Mouse (Mus musculus): Measurements from ENCODE around the gene Epn3.
A peak's percentile ranks its signal among the peaks of the same experiment; 100 is the strongest.

Epn3 gene

DNA sequence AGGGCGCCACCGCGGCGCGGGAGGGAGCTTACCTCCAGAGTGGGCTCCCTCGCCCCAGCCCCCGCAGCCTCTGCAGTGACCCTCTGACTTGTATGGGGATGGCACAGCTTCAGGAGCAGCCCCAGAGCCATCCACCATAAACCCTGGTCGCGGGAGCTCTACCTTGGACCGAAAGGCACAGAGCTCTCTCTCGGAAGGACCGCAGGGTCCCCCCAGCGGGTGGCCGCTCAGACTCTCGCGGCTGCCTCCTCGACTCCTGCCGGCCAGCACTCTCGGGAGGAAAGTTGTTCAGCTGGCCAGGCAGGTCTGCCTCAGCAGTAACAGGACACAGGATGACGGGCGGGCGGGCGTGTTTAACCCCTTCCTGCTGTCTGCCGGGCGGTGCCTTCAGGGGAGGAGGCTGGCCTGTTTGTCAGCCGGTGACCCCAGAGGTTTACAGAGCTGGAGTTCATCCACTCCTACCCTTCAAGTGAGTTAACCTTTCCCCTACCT, at the start of gene Epn3:
Epn3 (minus strand) TSS at position 314 of the 492 bp plus-strand sequence.
- peak; percentile 59 for DNase-seq

DNA sequence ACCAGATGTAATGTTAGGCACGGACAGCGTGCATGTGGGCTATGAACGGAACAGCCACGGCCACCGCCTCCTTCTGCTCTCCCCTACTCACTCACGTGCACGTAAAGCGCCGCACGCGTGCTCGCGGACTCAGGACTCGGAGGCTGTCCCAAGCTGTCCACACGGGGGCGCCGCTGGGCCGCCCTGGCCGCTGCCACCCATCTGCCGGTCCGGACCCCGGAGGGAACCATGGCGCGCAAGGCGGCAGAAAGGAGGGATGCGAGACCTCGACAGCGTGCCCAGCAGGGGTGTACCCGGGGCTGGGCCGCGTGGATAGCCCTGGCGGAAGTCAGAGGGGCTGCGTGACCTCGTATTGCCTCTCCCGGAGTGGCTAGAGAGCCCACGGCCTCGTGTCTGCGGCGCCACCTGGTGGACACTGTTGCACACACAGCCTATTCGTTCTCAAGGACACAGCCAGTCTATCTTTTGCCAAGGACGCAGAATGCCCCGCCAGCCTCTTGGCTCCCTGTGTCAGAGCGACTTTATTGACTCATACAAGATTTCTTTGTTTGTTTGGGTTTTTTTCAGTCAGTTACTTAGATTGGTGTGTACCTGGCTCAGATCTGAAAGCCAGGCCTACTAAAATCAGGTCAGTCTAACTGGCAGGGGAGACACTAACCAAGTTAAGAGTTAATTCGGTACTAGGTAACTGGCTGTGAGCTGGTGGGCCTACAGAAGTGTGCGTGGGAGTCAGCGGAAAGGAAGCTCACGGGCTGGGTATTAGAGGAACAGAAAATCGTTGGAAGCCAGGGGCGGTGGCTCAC, 49.3 kb upstream of the Epn3 start, which contains the start of gene Rsad1:
Rsad1 (minus strand) TSS at position 368 of the 803 bp plus-strand sequence.
- peak; percentile 99 for DNase-seq

DNA sequence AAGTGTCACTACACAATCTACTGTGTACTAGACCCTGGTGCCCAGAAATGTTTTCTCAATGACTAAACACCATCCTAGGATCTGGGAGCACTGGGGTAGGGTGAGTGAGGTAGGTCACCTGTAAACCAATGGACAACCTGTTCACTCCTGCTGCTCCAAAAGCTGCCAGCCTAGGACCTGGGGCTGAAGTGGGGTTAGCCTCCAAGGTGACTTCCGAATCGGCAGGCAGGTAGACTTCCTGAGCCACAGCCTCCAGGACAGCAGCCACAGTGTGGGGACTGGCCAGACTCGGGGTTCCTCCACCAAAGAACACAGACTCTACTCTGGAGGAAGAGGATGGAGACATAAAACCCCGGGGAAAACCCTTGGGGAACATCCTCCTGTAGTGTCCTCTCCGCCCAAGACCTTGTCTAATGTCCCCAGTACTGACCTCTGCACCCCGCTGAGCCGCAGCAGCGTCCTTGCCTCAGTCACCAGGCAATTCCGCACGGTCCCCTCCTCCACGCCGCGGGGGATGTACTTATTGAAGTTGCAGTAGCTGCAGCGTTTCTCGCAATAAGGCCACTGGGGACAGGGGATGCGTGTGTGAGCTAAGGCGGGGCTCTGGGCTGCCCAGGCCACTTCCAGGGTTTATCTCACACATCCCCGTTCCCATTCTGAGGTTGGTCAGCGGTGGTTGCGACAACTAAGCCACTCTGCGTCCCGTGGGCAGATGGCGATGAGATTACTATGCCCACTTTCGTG, 48.4 kb upstream of the Epn3 start:
- DNase-seq = peak; percentile 65

DNA sequence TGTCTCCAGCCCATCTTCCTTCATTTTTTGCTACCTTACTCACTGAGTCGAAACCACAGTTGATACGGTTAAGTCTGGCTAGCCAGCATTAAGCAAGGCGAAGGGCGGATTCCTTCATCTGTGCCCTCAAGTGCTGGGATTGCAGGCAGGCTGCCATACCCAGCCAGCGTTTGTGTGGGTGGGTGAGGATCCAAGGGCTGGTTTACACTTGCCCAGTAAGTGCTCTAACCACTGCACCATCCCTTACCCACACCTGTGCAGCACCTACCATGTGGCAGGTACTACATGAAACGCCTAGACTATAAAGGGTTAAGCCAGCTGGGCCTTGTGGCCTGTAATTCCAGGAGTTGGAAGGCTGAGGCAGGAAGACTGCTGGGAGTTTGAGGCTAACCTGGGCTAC, 47.5 kb upstream of the Epn3 start:
- peak; percentile 20 for DNase-seq

DNA sequence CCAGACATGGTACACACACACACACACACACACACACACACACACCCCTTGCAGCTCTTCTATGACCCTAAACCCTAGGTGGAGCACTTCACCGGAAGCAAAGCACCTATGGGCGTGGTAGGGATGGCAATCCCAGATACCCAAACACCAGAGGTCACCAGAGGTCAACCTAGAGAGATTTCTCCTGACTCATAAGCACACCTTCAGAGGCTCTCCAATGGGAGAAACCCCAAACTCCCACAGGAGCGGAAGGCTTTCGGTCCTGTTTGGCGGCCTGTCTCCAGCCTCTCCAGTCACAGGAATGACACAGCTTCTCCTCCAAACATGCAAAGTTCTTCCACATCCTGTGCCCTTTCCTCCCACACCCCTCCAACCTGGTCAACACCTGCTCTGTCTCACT, 46.6 kb upstream of the Epn3 start:
- DNase-seq = peak; percentile 16

DNA sequence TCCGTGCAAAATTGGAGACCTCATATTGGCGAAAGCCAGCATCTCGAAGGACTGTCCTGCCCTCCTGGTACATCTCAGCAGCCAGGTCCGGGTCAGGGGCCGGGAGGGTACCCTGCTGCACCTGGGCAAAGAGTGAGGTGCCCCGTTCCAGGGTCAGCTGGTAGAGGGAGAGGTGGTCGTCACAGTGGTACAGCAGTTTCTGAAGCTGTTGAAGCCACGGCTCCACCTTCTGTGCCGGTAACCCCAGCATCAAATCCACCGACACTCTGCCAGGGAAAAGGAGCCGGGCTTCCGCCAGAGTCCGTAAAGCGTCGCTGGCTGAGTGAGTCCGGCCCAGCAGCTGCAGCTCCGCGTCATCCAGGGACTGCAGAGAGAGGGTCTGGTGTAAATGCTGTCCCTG, 44.6 kb upstream of the Epn3 start:
- peak; percentile 43 for DNase-seq

DNA sequence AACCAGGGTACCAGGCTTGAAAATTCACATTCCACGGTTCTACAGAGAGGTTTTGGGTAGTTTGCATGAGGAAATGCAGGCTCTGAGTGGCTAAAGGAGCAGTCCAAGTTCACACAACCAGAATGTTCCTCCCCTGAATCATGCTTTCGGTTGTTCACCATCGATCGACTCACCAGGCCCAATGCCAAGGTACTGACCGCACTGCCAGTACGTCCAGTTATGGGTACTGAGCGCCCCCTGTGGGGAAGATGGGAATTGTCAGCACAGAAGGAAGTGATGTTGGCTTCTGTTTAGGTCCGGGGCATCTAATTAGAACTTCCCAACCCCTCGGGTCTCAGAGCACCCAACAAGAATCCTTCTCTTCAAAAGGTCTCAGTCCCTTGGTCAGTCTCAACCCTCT, 44.2 kb upstream of the Epn3 start:
- DNase-seq = peak; percentile 98

DNA sequence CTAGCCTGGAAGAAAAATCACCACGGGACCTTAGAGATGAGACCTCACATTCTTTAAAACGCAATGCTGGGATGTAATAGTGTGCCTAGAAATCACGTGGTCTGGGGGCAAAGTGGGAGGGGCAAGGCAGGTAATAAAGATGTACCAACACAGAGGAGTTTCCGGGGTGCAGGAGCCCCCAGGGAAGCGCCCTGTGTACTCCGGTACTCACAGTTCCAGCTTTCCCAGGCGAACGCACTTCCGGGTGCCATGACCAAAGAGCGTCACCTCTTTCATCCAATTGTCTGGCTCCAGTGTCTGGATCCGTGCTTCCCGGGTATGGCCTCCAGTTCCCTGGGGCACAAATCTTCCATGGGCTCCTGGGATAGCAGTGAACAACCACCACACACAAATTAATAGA, 43.6 kb upstream of the Epn3 start:
- no peak for DNase-seq

DNA sequence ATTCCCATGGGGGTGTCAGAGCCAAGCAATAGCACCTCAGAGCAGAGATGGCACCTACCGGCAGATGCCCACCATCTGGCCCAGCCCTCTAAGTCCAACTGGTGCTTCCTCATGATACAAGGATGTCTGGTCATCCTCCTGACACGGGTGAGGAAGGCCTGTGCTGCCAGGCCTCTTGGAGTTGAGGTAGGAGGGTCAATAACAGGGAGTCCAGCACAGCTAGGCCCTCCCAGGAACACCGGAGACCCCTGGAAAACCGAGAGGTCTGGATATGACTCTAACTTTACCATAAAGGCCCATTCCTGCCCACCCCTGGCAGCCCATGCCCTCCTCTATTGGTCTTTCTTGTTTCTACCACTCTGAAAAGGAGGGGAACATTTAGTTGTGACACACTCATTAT, 42.6 kb upstream of the Epn3 start:
- DNase-seq = no peak

DNA sequence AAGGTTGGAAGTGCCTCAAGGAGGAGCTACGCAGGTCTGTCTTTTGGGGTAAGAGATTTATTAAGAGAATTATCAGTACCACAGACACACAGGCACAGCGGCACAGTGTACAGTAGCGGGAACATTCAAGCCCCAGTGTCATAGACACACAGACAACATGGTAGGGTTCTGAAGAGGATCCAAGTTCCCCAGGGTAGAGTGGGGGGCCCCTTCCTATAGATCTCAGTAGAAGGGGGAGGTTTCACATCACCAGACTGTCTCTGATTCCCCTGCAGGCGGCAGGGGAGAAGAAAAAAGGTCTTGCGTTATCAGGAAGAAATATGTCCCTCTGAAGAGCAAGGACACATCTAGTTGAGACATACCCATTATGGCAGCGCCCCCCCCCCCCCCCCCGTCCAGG, 40.0 kb upstream of the Epn3 start:
- DNase-seq = no peak

DNA sequence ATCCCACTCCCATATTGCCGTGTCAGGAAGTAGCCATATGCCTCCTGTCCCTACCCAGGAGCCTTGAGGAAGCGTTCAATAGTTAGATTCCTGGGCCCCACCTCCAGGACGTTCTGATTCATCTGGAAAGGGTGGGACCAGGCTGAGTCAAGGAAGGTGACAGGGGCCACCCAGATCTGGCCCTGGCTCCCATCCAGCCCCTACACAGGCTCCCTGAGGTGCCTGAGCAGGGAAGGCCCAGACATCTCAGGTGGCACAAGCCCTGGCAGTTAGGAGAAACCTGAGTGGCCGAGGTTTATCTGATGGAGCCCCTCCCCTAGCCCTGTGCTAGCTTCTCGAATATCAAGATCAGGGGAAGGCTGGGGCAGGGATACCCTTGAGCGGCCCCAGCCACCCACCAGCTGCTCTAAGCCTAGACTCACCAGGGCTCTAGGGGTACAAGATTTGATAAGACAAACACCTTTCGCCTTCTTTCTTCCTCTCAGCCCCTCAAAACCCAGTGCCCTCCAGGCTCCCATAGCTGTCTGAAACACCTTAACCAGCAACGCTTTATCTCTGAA, 39.0 kb upstream of the Epn3 start:
- no peak for DNase-seq

DNA sequence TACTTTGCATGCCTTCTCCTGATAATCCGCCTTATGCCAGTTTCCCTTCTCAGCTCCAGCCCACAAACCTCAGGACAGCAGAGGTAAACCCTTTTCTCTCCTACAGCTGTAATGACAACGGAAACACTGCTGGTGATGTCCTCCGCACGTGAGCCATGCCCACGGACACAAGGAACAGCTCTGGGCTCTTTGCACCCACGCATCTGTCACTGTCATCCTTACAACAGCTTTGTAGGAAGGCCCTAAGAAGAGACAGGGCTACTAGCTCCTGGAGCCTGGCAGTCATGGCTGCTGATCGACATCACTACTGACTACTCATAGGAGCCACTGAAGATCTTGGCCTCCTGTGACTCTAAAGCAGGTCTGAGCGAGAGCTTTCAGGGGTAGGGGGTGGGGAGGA, 33.4 kb upstream of the Epn3 start:
- no peak for DNase-seq

DNA sequence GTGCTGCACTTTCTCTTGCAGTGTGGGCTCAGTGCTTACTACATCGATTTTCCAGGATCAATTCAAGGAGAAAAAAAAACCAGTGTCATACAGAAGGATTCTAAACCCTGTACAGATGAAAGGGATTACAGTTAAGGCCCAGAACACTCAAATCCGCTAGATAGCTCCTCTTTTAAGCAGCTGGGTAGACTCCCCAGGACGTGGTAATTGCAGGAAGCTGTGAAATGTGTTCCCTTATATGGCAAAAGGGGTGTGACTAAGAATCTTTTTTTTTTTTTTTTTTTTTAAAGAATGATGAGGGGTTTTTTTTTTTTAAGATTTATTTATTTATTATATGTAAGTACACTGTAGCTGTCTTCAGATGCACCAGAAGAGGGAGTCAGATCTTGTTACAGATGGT, 29.1 kb upstream of the Epn3 start:
- no peak for DNase-seq

DNA sequence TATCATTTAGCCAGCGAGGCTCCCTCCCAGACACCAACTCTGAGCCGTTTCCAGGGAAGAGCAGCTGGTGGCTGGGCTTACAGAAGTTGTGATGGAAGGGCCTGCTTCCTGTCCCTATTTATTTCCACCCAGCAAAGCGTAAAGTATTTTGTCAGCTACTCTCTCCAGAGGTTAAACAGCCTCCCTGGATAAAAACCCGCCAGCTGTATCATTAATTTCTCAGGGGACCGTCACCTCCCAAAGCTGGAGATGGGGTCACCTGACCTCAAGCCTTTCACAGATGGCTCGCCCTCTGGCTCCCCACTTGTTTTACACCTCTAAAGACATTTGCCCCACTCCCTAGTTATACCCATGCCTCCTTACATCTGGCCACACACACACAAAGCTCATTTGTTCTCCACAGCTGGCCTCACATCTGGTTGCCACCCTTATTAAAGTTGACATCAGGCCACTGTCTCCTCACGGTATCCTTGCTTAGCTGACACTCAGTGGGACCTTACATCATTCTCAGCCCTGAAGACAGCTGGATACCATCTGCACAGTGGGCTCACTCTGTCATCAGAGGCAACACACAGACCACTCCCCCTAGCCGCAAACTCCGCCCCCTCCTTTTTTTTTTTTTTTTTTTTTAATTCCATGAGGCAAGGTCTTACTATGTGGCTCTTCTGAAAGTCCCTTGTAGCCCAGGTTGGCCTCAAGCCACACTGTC, 26.6 kb upstream of the Epn3 start:
- no peak for DNase-seq

DNA sequence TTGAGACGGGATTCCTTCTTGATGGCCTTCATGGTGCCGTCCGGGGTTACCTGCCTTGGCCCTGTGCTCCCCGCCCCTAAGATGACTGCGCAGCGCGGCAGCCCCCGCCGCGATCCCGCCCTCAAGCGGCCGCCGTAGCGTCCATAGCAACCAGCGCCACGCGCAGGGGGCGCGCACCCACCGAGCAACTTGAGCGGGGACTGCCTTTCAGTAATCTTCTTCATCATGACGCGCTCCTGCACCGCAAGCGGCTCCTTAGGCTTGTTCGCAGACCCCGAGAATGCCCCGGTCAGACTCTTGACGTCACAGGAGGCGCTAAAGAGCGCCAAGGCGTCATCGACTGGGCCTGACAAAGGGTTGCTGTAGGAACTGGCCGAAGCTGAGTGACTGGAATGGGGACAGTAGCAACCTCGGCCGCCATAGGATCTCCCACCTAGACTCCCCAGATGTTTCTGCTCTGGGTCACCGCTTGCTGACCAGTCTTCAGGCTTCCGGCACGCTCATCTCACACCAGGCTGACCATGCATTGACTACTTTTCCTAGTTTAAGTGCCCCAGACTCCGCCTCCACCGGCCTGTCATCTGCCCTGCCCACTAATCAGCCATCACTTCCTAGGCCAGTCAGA, 21.6 kb upstream of the Epn3 start, which contains the start of gene Mycbpap:
Mycbpap (minus strand) TSS at position 524 of the 625 bp plus-strand sequence.
- peak; percentile 75 for DNase-seq

DNA sequence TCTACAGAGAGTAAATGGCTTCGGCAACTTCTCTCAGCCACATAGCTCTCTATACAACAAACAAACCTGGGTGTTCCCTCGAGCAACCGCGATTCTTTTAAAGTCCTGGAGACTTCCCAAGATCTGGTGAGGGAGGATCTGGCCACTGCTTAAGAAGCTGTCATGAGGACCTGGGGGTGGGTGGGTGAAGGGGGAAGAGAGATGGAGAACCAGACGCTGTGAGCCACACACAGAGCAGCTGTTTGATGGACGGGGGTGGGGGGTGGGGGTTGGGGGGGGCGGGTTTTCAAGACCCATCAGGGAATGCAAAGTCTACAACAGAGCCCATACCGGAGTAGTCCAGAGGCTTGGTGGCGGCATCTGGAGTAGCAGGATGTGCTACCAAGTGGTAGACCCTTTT, 13.7 kb upstream of the Epn3 start:
- no peak for DNase-seq

DNA sequence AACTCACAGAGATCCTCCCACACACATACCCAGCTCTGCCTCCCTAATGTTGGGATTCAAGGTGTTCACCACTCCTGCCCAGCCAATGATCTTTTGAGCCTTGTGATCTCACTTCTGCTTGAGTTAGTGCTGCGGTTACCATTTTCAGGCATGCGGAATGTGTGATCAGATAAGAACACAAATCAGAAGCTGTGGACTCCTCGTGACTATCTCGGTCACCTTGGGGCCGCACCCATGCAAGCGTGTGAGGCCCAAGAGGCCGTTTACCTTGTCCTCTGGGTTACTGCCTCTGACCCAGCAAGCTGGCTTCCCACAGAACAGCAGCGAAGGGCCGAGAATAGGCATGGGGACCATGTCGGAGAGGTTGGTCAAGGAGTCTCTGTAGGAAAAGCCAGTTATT, 9.2 kb upstream of the Epn3 start:
- DNase-seq = no peak

DNA sequence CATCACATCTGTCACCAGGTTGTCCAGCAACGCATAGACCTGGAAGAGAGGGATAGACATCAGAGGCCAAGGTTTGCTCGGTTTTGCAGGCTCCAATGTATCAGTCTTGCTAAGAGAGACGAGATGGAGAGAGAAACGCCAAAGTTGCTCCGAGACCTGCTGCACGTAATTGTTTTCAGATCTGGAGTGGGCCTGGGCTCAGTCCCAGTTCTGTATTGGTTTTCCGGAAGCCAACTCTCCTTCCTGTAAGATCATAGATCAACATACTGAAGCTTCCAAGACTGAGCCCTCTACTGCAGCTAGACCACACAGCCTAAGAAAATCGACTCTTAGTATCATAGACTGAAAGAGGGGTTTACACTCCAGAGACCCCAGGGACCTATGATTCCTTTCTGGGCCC, 1.7 kb upstream of the Epn3 start:
- no peak for DNase-seq

DNA sequence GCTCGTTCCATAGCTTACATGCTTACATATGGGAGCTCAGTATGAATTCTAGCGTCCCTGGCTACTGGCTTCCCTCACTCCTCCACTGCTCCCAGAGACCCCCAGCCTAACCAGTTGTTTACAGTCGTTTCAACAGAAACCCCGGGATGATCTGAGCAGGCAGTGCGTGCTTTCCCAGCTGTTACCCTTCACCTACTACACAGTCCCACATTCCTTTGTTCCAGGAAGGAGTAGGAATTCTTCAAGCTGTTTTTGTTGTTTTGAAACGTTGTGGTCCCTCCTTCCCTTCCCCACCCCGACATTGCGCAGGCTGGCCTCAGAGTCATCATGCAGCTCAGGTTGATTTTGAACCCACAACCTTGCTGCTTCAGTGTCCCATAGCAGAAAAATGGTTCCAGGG, 588 bp upstream of the Epn3 start:
- DNase-seq = no peak

DNA sequence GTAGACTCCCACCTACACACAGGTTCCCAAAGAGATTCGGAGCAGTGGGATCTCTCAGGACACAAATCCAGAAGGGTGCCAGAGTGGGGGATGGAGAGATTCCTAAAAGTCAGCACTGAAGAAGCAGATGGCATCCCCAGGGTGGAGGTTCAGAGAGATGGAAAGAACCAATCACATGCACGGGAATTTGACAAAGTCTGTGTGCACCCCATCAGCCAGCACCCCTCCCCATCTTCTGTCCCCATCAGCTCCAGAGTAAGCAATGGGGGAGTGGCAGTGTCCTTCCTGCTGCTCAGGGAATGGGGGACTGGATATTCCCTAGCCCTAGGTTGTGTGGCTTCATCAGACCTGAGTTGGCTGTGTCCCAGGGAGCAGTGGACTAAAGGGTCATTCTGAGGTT, 739 bp downstream of the Epn3 start:
- peak; percentile 79 for DNase-seq

DNA sequence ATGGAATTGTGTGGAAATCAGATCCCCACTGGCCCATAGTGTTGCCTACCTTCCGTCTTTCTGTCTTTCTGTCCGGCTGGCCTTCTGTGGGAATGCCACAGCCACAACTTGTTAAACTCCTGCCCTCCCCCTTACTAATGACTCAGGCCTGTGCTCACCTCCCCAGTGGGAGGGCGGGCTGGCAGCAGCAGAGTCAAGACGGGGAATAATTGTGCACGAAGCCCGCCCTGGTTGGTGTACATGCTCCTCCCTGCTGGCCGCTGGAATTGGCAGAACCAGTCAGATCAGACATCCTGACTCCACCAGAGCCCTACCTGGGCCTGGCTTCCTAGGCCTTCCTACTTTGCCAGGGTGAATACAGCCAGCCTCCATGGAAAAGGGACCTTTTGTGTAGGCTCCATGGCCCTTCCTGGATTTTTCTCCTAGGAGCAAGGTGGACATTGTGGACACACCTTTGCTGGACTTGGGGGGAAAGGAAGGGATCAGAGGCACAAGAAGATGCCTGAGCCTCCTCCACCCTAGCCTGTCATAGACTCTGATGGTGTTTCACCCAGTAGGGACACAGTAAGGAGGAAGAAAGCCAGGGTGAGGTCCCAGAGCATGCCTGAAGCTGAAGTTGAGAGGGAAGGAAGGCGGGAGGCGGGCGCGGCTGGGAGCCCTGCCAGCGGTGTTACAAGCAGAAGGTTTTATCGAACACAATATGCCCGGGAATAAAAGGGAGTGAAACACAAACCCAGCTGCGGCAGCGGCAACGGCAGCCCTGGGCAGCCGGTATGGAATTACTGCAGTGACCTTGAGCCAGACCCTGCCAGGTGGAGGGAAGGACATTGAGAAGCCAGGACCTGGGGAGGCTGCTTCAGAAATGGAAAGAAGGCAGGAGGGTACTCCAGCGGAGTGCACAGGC, 1.4 kb downstream of the Epn3 start:
- peak; percentile 68 for DNase-seq

DNA sequence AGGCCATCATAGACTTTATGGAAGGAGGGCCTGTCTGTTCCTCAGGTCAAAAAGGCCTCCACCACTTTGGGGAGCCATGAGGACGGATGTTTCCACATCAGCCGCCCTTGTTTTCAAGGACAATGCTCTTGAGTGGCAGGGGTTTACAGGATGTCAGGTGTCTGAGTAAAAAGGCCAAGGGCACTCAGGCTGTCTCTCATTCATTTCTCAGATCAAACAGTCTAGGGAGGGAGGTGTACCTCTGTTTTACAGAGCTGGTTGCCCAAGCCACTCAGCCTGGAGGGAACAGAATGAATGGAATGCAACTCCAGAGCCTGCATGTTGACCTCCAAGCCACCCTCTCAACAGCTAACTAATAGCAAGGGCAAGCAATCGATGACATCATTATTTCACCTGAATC, 4.4 kb downstream of the Epn3 start:
- no peak for DNase-seq
